Mouse (Mus musculus) lung, postnatal 0 days (tissue): Measurements from ENCODE around the gene Gm36245.
"Not testable (repeated sequence)": the region's sequence is repeated elsewhere in the genome, so short reads cannot be mapped to it uniquely, and the experiment has no call there.

Experiments used
- CTCF ChIP-seq: IDR thresholded peaks from 2 replicates; pipeline ENCODE4 v1.5.1; 2016; ENCODE audit warnings: antibody characterized with exemption, mild to moderate bottlenecking
- EP300 ChIP-seq: IDR thresholded peaks from 2 replicates; pipeline ENCODE4 v1.6.1; 2016; ENCODE audit warnings: antibody characterized with exemption, mild to moderate bottlenecking, control low read depth

- not testable (repeated sequence) for TF ChIP-seq CTCF, EP300
Measured at GRCm38 (mm10) chr15:77626471-77626870, 27.4 kb downstream of the Gm36245 start.
